Mouse (Mus musculus): Measurements from ENCODE around the gene Gipc3. TPM values are rescaled to one million over a fixed set of nuclear protein-coding genes. Genes with fewer than 3 reads are reported as not detected.

Gene Gipc3
- polyA plus RNA-seq, 1 experiment from 2014 or later, result not detected

Other genes with a start within 250 kb of the Gipc3 start
- gene Creb3l3, start 244.4 kb downstream of the Gipc3 start, polyA plus RNA-seq (2014; fragmentation: Nextera tagmentation; extraction: Ambion mirVana), result 0.23 and 0.49 TPM in 2 replicates
- 201 and 203 TPM in 2 replicates for gene Map2k2, start 237.4 kb downstream of the Gipc3 start, polyA plus RNA-seq (2014; fragmentation: Nextera tagmentation; extraction: Ambion mirVana)
- 6.6 and 7.9 TPM in 2 replicates for gene Zbtb7a, start 208.0 kb downstream of the Gipc3 start, polyA plus RNA-seq (2014; fragmentation: Nextera tagmentation; extraction: Ambion mirVana)
- gene Pias4, start 175.3 kb downstream of the Gipc3 start, polyA plus RNA-seq (2014; fragmentation: Nextera tagmentation; extraction: Ambion mirVana), result 52.7 and 54.1 TPM in 2 replicates
- 380 and 413 TPM in 2 replicates for gene Eef2, start 166.6 kb downstream of the Gipc3 start, polyA plus RNA-seq (2014; fragmentation: Nextera tagmentation; extraction: Ambion mirVana)
- gene Dapk3, start 160.3 kb downstream of the Gipc3 start, polyA plus RNA-seq (2014; fragmentation: Nextera tagmentation; extraction: Ambion mirVana), result 49.9 and 53.3 TPM in 2 replicates
- gene 4930442H23Rik, start 159.4 kb downstream of the Gipc3 start, polyA plus RNA-seq (2014; fragmentation: Nextera tagmentation; extraction: Ambion mirVana), result not detected in 2 replicates
- 0.08 TPM in 1 of 2 replicates, not detected in the other for gene Nmrk2, start 141.2 kb downstream of the Gipc3 start, polyA plus RNA-seq (2014; fragmentation: Nextera tagmentation; extraction: Ambion mirVana)
- 22.8 and 23.8 TPM in 2 replicates for gene Atcay, start 112.4 kb downstream of the Gipc3 start, polyA plus RNA-seq (2014; fragmentation: Nextera tagmentation; extraction: Ambion mirVana)
- 3.4 and 4.3 TPM in 2 replicates for gene Zfr2, start 110.1 kb downstream of the Gipc3 start, polyA plus RNA-seq (2014; fragmentation: Nextera tagmentation; extraction: Ambion mirVana)
- 3.1 and 3.3 TPM in 2 replicates for gene Matk, start 90.3 kb downstream of the Gipc3 start, polyA plus RNA-seq (2014; fragmentation: Nextera tagmentation; extraction: Ambion mirVana)
- gene Mrpl54, start 76.3 kb downstream of the Gipc3 start, polyA plus RNA-seq (2014; fragmentation: Nextera tagmentation; extraction: Ambion mirVana), result 179 and 182 TPM in 2 replicates
- 32.1 and 33.5 TPM in 2 replicates for gene Apba3, start 76.3 kb downstream of the Gipc3 start, polyA plus RNA-seq (2014; fragmentation: Nextera tagmentation; extraction: Ambion mirVana)
- 3.8 and 3.9 TPM in 2 replicates for gene Tjp3, start 51.7 kb downstream of the Gipc3 start, polyA plus RNA-seq (2014; fragmentation: Nextera tagmentation; extraction: Ambion mirVana)
- 46.3 and 47.0 TPM in 2 replicates for gene Pip5k1c, start 50.3 kb downstream of the Gipc3 start, polyA plus RNA-seq (2014; fragmentation: Nextera tagmentation; extraction: Ambion mirVana)
- 26.0 and 28.9 TPM in 2 replicates for gene Cactin, start 22.2 kb downstream of the Gipc3 start, polyA plus RNA-seq (2014; fragmentation: Nextera tagmentation; extraction: Ambion mirVana)
- 2.3 TPM in 2 replicates for gene Tbxa2r, start 14.5 kb downstream of the Gipc3 start, polyA plus RNA-seq (2014; fragmentation: Nextera tagmentation; extraction: Ambion mirVana)
- gene Hmg20b, start 7.2 kb upstream of the Gipc3 start, polyA plus RNA-seq (2014; fragmentation: Nextera tagmentation; extraction: Ambion mirVana), result 90.2 and 100 TPM in 2 replicates
- gene Mfsd12, start 14.2 kb upstream of the Gipc3 start, polyA plus RNA-seq (2014; fragmentation: Nextera tagmentation; extraction: Ambion mirVana), result 3.9 and 4.6 TPM in 2 replicates
- gene 4930404N11Rik, start 22.6 kb upstream of the Gipc3 start, polyA plus RNA-seq (2014; fragmentation: Nextera tagmentation; extraction: Ambion mirVana), result 0.47 TPM in 1 of 2 replicates, not detected in the other
- gene Fzr1, start 35.2 kb upstream of the Gipc3 start, polyA plus RNA-seq (2014; fragmentation: Nextera tagmentation; extraction: Ambion mirVana), result 83.0 and 92.1 TPM in 2 replicates
- gene Dohh, start 41.2 kb upstream of the Gipc3 start, polyA plus RNA-seq (2014; fragmentation: Nextera tagmentation; extraction: Ambion mirVana), result 44.8 and 52.6 TPM in 2 replicates
- 2.2 and 3.2 TPM in 2 replicates for gene Gm48551, start 41.2 kb upstream of the Gipc3 start, polyA plus RNA-seq (2014; fragmentation: Nextera tagmentation; extraction: Ambion mirVana)
- gene Gm48552, start 45.7 kb upstream of the Gipc3 start, polyA plus RNA-seq (2014; fragmentation: Nextera tagmentation; extraction: Ambion mirVana), result 0.49 and 1.0 TPM in 2 replicates
- 2.7 and 4.1 TPM in 2 replicates for gene Smim24, start 49.8 kb upstream of the Gipc3 start, polyA plus RNA-seq (2014; fragmentation: Nextera tagmentation; extraction: Ambion mirVana)
- 10.9 and 11.9 TPM in 2 replicates for gene Nfic, start 112.4 kb upstream of the Gipc3 start, polyA plus RNA-seq (2014; fragmentation: Nextera tagmentation; extraction: Ambion mirVana)
- gene Celf5, start 139.4 kb upstream of the Gipc3 start, polyA plus RNA-seq (2014; fragmentation: Nextera tagmentation; extraction: Ambion mirVana), result 12.7 and 13.7 TPM in 2 replicates
- gene Ncln, start 153.1 kb upstream of the Gipc3 start, polyA plus RNA-seq (2014; fragmentation: Nextera tagmentation; extraction: Ambion mirVana), result 43.5 and 46.9 TPM in 2 replicates
- gene S1pr4, start 156.9 kb upstream of the Gipc3 start, polyA plus RNA-seq (2014; fragmentation: Nextera tagmentation; extraction: Ambion mirVana), result 0.15 and 0.24 TPM in 2 replicates
- gene Gna15, start 181.0 kb upstream of the Gipc3 start, polyA plus RNA-seq (2014; fragmentation: Nextera tagmentation; extraction: Ambion mirVana), result 0.56 and 0.66 TPM in 2 replicates
- 57.3 and 61.7 TPM in 2 replicates for gene Gna11, start 201.9 kb upstream of the Gipc3 start, polyA plus RNA-seq (2014; fragmentation: Nextera tagmentation; extraction: Ambion mirVana)
- gene Aes, start 216.2 kb upstream of the Gipc3 start, polyA plus RNA-seq (2014; fragmentation: Nextera tagmentation; extraction: Ambion mirVana), result 264 and 280 TPM in 2 replicates
- 7.2 and 8.8 TPM in 2 replicates for gene Tle2, start 231.3 kb upstream of the Gipc3 start, polyA plus RNA-seq (2014; fragmentation: Nextera tagmentation; extraction: Ambion mirVana)

All from hindbrain, embryonic 11.5 days (tissue).